Mouse (Mus musculus) G1E (cell line): ENCODE data around the gene Olfr508.
"Not testable (repeated sequence)": the region's sequence is repeated elsewhere in the genome, so short reads cannot be mapped to it uniquely, and the experiment has no call there.

Experiments used
- CTCF ChIP-seq: IDR thresholded peaks from 2 replicates; pipeline ENCODE4 v1.5.1; 2012; ENCODE audit warnings: low read depth, low read length, inconsistent platforms, mixed read lengths
- GATA1 ChIP-seq: IDR thresholded peaks from 2 replicates; pipeline ENCODE4 v1.6.1; 2012; ENCODE audit warnings: borderline replicate concordance, low read length, inconsistent platforms, mixed read lengths
- GATA2 ChIP-seq: IDR thresholded peaks from 2 replicates; pipeline ENCODE4 v1.6.1; 2012; ENCODE audit warnings: low read depth, low read length, inconsistent platforms, borderline replicate concordance
- POLR2AphosphoS5 ChIP-seq: IDR thresholded peaks from 2 replicates; pipeline ENCODE4 v1.6.1; 2012; ENCODE audit warnings: low read depth, low read length, inconsistent platforms; ENCODE audit not compliant: insufficient replicate concordance
- TAL1 ChIP-seq: conservative IDR thresholded peaks from 2 replicates; pipeline ENCODE4 v1.6.1; 2012; ENCODE audit warnings: low read depth, low read length, inconsistent platforms, mixed read lengths

DNA sequence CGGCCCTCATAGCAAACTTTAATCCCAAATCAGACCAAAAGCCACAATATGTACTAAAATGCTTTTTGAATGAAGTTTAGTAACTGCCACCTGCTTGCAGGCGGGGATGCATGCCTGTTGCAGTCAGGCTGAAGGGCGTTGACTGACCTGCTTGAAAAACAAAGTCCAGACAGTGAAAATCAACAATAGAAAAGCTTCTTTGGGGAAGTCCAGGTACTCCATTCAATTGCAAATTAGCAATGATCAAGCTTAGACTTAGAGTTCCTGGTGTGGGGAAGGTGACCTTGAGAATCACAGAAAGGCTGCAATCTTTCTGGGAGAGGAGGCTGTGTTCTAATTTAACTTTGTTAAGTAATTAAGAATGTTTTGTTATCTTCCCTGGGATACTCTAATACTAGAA, 27.9 kb upstream of the Olfr508 start:
- TF ChIP-seq CTCF, GATA1, POLR2AphosphoS5, TAL1, GATA2: not testable (repeated sequence)
